Mouse (Mus musculus): ENCODE results near the gene Sec22b. TPM values are rescaled to one million over a fixed set of nuclear protein-coding genes. Genes with fewer than 3 reads are reported as not detected.

Gene Sec22b
- total RNA-seq, 2 experiments from 2014 or later, result 111 to 140 TPM

- DNase-seq, result no peak
Observed at GRCm38 (mm10) chr3:97940511-97941204, 39.7 kb downstream of the Sec22b start.

DNA sequence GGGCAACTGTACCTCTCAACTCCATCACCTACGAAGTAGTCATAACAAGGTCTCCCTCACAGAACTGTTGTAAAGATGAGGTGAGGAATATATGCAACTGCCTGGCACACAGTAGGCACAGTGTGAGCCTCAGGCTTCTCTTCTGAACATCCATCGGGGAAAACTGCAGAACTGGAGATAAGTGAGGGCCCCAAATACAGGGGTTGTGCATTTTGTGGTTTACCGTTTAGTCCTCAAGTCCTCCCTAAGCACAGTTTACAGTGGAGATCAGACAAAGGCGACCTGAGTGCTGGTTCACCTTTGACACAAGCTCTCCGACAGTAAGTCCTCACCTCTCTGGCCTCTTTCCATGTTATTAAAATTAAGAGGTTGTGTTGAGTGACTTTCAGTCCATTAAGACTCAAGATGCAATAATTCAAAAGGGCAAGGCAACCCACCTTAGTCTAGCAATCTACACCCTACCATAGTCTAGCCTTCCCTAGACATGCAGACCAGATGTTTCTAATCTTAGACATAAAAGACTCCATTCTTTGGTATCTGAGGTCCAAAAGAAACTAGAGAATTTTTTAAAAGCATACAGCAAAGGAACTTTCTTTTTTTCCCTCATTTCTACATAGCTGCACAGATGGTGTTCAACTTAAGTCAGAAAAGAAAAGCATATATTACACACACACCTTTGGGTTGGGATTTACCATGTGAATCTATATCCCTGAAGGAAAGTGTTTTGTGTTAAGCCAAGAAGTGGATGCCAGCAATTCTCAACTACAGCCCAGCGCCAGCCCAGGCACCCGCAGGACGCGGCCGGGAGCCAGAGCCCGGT is 40.7 kb downstream of the Sec22b start:
- no peak for DNase-seq

- DNase-seq, result peak in 1 of 2 experiments; percentile 37
Observed at GRCm38 (mm10) chr3:97942260-97942950, 41.4 kb downstream of the Sec22b start.

GRCm38 (mm10) chr3:97944462-97944861 is 43.5 kb downstream of the Sec22b start:
- DNase-seq, result peak; percentile 43 to 50

GRCm38 (mm10) chr3:97946439-97946838 is 45.4 kb downstream of the Sec22b start:
- DNase-seq, result no peak

GRCm38 (mm10) chr3:97948518-97948917 is 47.5 kb downstream of the Sec22b start:
- no peak for DNase-seq

DNA sequence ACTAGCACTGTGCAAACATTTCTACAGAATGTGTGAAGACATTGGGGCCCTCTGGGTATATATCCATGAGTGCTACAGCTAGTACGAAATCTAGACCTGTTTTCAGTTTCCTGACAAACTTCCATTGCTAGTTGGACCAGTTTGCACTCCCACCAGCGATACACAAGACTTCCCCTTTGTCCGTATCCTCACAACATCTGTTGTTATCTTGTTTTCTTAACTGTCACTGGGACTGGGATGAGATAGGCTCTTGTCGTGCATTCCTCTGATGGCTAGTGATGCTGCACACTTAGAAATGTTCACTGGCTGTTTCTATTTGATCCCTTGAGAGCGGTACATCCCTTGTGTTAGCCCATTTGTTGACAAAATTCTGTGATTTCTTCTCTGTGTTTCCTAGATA is 49.0 kb downstream of the Sec22b start:
- DNase-seq, result no peak

DNA sequence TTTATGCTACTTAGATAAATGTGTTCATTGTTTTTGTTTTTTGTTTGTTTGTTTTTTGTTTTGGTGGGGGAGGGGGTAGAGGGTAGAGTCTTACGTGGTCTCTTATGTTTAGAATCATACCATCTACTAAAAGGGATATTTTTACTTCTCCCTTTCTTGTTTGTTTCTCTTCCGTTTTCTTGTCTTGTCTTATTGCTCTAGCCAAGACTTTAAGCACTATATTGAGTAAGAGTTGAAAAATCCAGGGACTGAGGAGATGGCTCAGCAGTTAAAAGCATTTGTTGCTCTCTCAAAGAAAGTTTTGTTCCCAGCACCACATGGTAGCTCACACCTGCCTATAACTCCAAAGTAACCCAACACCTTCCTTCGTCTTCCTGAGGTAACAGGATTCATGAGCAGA is 50.1 kb downstream of the Sec22b start:
- no peak for DNase-seq

DNA sequence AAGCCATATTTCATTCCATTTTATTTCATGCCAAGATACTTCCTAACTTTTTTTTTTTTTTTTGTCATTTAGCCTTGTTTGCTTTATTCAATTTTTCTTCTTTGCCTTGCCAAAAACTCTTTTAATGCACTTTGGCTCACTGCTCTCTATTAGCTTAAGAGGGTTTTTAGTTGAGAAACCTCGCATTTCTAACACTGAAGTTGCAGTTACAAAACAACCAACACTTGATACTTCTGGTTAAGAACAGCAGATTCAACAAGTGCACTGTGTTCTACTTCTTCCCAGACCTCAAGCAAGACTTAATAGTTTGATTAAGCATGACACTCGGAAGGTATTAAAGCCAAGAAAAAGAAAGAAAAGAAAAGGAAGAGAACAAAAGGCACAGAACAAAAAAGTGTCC is 52.2 kb downstream of the Sec22b start:
- no peak for DNase-seq

GRCm38 (mm10) chr3:97956322-97956721 is 55.3 kb downstream of the Sec22b start:
- DNase-seq, result no peak

DNA sequence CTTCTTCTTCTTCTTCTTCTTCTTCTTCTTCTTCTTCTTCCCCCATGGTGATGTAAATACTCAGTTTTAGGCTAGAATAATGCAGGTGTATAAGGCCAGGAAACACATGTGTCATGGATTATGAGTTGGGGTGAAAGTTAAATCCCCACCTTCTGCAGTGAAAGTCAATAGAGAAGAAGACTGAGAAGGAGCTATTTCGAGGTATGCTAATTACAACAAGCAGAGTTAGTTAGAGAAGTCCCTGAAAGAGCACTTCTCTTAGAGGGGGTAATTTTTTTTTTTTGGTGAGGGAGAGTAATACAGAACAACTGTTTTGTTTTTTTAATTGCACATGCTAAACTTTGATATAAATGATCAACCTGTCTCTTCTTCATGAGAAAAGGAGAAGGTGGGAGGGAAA is 55.9 kb downstream of the Sec22b start:
- no peak for DNase-seq

DNA sequence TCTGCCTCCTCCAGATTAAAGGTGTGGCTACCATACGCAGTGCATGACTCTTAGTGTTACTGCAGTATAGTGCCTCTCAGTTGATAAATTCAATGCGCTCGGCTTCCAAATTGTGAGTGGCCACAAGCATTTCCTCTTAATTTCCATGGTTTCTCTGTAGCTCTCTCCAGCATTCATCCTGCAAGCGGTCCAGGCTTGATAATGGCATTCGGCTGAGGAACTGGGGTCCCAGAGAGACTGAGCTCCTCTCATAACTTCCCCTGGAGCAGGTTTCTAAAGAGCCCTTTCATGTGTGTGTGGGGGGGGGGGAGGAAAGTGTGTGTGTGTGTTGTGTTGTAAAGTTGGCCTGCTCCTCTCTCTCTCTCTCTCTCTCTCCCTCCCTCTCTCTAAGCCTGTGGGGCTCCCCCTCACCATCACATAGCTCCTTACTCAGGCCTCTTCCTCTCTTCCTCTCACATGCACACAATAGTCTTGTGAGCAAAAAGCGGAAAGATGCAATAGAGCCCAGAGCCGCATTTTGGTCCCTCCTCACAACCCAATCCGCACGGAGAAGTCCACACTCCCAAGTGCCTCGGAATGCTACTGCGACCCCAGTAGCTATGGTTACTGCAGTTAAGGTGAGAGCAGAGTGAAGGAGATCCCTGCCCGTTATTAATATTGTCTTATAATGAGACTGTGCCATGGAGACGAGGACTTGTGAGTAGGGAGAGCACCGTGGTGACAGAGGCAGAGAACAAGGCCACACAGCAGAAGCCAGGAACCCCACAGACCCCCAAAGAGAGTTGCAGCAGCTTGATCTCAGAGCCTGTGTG is 60.0 kb downstream of the Sec22b start:
- DNase-seq, result no peak

GRCm38 (mm10) chr3:97961962-97962361 is 61.0 kb downstream of the Sec22b start:
- no peak for DNase-seq

GRCm38 (mm10) chr3:97964878-97965353 is 63.9 kb downstream of the Sec22b start:
- DNase-seq, result peak in 1 of 2 experiments; percentile 22

DNA sequence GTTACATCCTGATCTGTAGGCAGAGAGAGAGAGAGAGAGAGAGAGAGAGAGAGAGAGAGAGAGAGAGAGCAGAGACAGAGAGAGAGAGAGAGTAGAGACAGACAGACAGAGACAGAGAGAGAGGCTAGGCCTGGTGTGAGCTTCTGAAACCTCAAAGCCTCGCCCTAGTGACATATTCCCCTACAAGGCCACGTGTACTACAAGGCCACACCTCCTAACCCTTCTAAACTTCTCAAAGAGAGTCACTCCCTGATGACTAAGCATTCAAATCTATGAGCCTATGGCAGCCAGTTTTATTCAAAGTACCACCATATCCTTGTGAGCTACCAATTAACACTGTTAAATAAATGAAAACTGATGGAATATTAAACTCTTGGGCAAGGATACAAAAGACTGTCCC is 66.6 kb downstream of the Sec22b start:
- no peak for DNase-seq

GRCm38 (mm10) chr3:97968191-97968590 is 67.2 kb downstream of the Sec22b start:
- no peak for DNase-seq

- no peak for DNase-seq
Observed at GRCm38 (mm10) chr3:97969019-97969418, 68.0 kb downstream of the Sec22b start.

DNA sequence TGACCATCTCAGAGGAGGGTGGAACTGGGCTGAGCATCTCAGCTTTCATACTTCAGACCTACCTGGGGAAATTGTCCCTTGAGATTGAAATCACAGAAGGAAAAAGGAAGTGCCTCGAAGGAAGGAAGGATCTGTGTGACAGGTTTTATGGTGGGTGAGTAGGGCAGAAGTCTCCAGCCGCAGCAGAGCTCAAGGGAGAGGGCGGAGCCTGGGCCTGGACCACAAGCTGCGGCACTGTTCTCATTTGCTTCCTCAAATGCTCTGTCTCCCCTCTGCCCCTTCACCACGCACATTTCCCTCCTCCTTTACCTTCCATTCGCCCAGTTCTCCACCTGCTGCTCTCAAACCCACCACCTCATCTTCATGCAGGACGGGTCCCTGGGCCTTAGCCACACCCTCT is 70.1 kb downstream of the Sec22b start:
- DNase-seq, result peak in 1 of 2 experiments; percentile 24

DNA sequence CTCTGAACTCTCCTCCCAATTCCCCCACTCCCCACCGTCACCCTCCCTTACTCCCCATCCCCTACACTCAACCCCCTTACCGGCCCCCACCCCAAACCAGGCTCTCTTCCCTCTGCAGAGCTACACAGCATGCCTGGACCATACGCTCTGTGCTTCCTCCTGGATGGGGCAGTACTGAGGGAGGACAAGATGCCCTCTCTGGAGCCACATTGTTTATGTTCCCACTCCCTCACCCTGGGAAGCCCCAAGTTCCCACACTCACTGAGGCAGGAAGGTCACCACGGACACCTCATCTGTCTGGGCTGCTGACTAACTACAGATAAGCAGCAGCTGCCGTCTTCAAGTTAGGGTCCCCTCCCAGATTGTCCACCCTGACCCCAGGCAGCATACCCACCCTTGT is 71.2 kb downstream of the Sec22b start:
- DNase-seq, result no peak

DNA sequence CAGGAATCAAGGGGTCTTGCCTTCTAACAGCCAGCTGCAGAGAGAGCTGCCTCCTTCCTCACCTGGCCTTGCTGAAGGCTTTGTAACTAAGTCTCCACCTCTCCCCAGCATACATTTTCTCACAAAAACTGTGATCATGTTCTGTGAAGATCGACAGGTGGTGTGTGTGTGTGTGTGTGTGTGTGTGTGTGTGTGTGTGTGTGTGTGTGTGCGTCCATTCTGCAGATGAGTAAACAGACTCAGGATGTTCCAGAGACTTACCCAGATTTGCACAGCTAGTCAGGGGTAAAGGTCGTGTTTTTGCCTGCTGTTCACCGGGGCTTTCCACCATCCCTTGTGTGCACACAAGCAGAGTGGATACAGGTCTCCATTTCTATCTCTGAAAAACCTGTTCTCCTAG is 71.7 kb downstream of the Sec22b start:
- DNase-seq, result no peak
